Mouse (Mus musculus): ENCODE data around the gene Vmn1r82. TPM values are rescaled to one million over a fixed set of nuclear protein-coding genes. Genes with fewer than 3 reads are reported as not detected.

Vmn1r82 gene
- polyA plus RNA-seq (2017; shearing (Covaris generic)): not detected

GRCm38 (mm10) chr7:12300130-12300529, at the start of gene Vmn1r82:
Gene Vmn1r82, plus strand, starts transcription at chr7:12300430.

GRCm38 (mm10) chr7:12268169-12268568, 32.1 kb upstream of the Vmn1r82 start, which contains the start of gene Vmn1r81:
Gene Vmn1r81, minus strand, starts transcription at chr7:12268269.

GRCm38 (mm10) chr7:12329381-12329780, 29.2 kb downstream of the Vmn1r82 start, which contains the start of gene Vmn1r83:
Gene Vmn1r83, minus strand, starts transcription at chr7:12329481.

Other genes with a start within 250 kb of the Vmn1r82 start
- gene Vmn1r78, start 150.2 kb upstream of the Vmn1r82 start, polyA plus RNA-seq (2017; shearing (Covaris generic)): not detected
- not detected for gene Vmn1r79, start 129.2 kb upstream of the Vmn1r82 start, polyA plus RNA-seq (2017; shearing (Covaris generic))
- not detected for gene Vmn1r80, start 111.1 kb upstream of the Vmn1r82 start, polyA plus RNA-seq (2017; shearing (Covaris generic))
- not detected for gene Vmn1r81, start 32.2 kb upstream of the Vmn1r82 start, polyA plus RNA-seq (2017; shearing (Covaris generic))
- gene Vmn1r83, start 29.1 kb downstream of the Vmn1r82 start, polyA plus RNA-seq (2017; shearing (Covaris generic)): not detected
- not detected for gene Vmn1r84, start 68.8 kb downstream of the Vmn1r82 start, polyA plus RNA-seq (2017; shearing (Covaris generic))
- gene Zfp551, start 122.3 kb downstream of the Vmn1r82 start, polyA plus RNA-seq (2017; shearing (Covaris generic)): 3.1 TPM
- gene Zfp606, start 177.9 kb downstream of the Vmn1r82 start, polyA plus RNA-seq (2017; shearing (Covaris generic)): 10.4 TPM
- not detected for gene 2900092C05Rik, start 212.1 kb downstream of the Vmn1r82 start, polyA plus RNA-seq (2017; shearing (Covaris generic))

All from activated CD4-positive, CD25-positive, alpha-beta regulatory T cell, adult 9 weeks (primary cell).